Mouse (Mus musculus): Measurements from ENCODE around the gene Junb. TPM values are rescaled to one million over a fixed set of nuclear protein-coding genes. Genes with fewer than 3 reads are reported as not detected.

Gene Junb
- polyA plus RNA-seq, 1 experiment from 2014 or later: 18.4 TPM

GRCm38 (mm10) chr8:85016724-85017123 is 38.2 kb upstream of the Junb start:
- H3K9me3 ChIP-seq (ENCODE audit: control insufficient read depth, low read length): no peaks in the 10 kb centered on the region
- H3K27me3 ChIP-seq (replicated peaks; ENCODE audit: control insufficient read depth, insufficient read depth, low read length): peaks cover 19% of the 10 kb centered on the region
- H3K4me1 ChIP-seq (ENCODE audit: control insufficient read depth, insufficient read depth, low read length): no peaks in the 10 kb centered on the region; the same call in 1 of the 2 replicates
- DNase-seq (ENCODE audit: low spot score): no peak
- H3K27ac ChIP-seq (replicated peaks; ENCODE audit: low read depth, low read length): no peak overlapping the region; the same call in 1 of the 2 replicates
- H3K9ac ChIP-seq (ENCODE audit: low read depth, low read length): no peak overlapping the region
- H3K4me3 ChIP-seq (ENCODE audit: low read depth, low read length): no peak overlapping the region
- H3K36me3 ChIP-seq (ENCODE audit: control insufficient read depth, insufficient read depth, low read length): peaks cover 38% of the 10 kb centered on the region
- WGBS: 70% methylated on average over 10 of the region's 10 CpGs
- no peak overlapping the region for H3K4me2 ChIP-seq (ENCODE audit: low read depth, low read length)
- no peak for ATAC-seq (ENCODE audit: low read depth)

DNA sequence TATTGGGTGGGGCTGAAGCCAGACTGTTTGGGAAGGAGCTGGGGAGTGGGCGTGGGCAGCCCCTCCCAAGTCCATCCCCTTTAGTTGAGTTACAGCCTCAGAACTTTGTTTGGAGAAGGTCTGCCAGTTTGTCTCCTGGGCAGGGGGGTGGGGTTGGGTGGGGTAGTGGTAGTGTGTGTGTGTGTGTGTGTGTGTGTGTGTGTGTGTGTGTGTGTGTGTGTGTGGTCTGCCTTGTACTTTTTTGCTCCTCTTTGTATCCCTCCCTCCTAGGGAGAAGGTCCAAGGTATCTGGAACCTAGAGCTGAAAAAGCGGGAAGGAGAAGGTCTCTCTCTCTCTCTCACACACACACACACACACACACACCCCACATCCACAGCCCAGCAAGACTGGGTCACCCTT is 35.9 kb upstream of the Junb start, which contains the start of gene Best2:
Best2 (minus strand) TSS at position 101 of the 400 bp plus-strand sequence.
- Histone ChIP-seq H3K4me1 (ENCODE audit: control insufficient read depth, insufficient read depth, low read length) (no peaks in the 10 kb centered on the region; the same call in 1 of the 2 replicates), H3K27me3 (replicated peaks; ENCODE audit: control insufficient read depth, insufficient read depth, low read length) (peaks cover 34% of the 10 kb centered on the region), H3K9ac (ENCODE audit: low read depth, low read length) (peak within 1 kb of the TSS; percentile 48), H3K36me3 (ENCODE audit: control insufficient read depth, insufficient read depth, low read length) (peaks cover 20% of the 10 kb centered on the region), H3K4me2 (ENCODE audit: low read depth, low read length) (peak within 1 kb of the TSS; percentile 57), H3K4me3 (ENCODE audit: low read depth, low read length) (peak within 1 kb of the TSS; percentile 31), H3K9me3 (ENCODE audit: control insufficient read depth, low read length) (no peaks in the 10 kb centered on the region), H3K27ac (replicated peaks; ENCODE audit: low read depth, low read length) (no peak within 1 kb of the TSS)
- DNase-seq (ENCODE audit: low spot score) (no peak), ATAC-seq (ENCODE audit: low read depth) (no peak)
- WGBS: 43% methylated on average over 2 of the region's 2 CpGs

- Histone ChIP-seq H3K4me1 (ENCODE audit: control insufficient read depth, insufficient read depth, low read length) (no peaks in the 10 kb centered on the region; the same call in 1 of the 2 replicates), H3K4me2 (ENCODE audit: low read depth, low read length) (peak overlapping the region; percentile 57), H3K9me3 (ENCODE audit: control insufficient read depth, low read length) (no peaks in the 10 kb centered on the region), H3K9ac (ENCODE audit: low read depth, low read length) (peak overlapping the region; percentile 48), H3K27me3 (replicated peaks; ENCODE audit: control insufficient read depth, insufficient read depth, low read length) (peaks cover 42% of the 10 kb centered on the region), H3K27ac (replicated peaks; ENCODE audit: low read depth, low read length) (no peak overlapping the region), H3K4me3 (ENCODE audit: low read depth, low read length) (peak overlapping the region; percentile 31), H3K36me3 (ENCODE audit: control insufficient read depth, insufficient read depth, low read length) (peaks cover 9% of the 10 kb centered on the region)
- peak; percentile 90 for DNase-seq (ENCODE audit: low spot score)
- 5% methylated on average over 25 of the region's 26 CpGs for WGBS
- peak; percentile 81 for ATAC-seq (ENCODE audit: low read depth)
These were observed 34.8 kb upstream of the Junb start for GRCm38 (mm10) chr8:85013230-85013840.

- DNase-seq (ENCODE audit: low spot score): no peak
- peaks cover 52% of the 10 kb centered on the region for H3K27me3 ChIP-seq (replicated peaks; ENCODE audit: control insufficient read depth, insufficient read depth, low read length)
- no peak overlapping the region for H3K4me2 ChIP-seq (ENCODE audit: low read depth, low read length)
- H3K4me3 ChIP-seq (ENCODE audit: low read depth, low read length): no peak overlapping the region
- H3K27ac ChIP-seq (replicated peaks; ENCODE audit: low read depth, low read length): no peak overlapping the region
- H3K9ac ChIP-seq (ENCODE audit: low read depth, low read length): no peak overlapping the region
- H3K9me3 ChIP-seq (ENCODE audit: control insufficient read depth, low read length): no peaks in the 10 kb centered on the region
- H3K4me1 ChIP-seq (ENCODE audit: control insufficient read depth, insufficient read depth, low read length): no peaks in the 10 kb centered on the region; the same call in 1 of the 2 replicates
- WGBS: 15% methylated on average over 28 of the region's 28 CpGs
- ATAC-seq (ENCODE audit: low read depth): no peak
- H3K36me3 ChIP-seq (ENCODE audit: control insufficient read depth, insufficient read depth, low read length): no peaks in the 10 kb centered on the region
These were observed 32.7 kb upstream of the Junb start for GRCm38 (mm10) chr8:85011242-85011641.

DNA sequence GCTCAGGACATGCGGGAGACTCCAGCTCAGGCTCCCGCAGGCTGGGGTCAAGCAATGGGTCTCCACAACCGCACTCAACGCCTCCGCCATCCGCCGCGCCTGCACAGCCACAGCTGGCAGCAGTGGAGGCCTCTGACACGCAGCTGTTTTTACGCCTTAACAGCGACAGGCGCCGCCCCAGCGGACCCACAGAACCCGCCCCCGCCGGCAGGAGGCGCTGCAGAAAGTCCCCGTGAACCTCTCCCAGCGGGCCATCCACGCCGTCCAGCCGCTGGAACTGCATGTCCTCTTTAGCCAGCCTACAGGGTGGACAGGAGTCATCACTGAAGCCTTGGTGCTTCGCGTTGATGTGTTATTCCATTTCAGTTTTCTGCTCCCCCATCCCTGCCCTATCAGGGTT is 29.2 kb upstream of the Junb start:
- Histone ChIP-seq H3K4me1 (ENCODE audit: control insufficient read depth, insufficient read depth, low read length) (no peaks in the 10 kb centered on the region), H3K9me3 (ENCODE audit: control insufficient read depth, low read length) (no peaks in the 10 kb centered on the region), H3K36me3 (ENCODE audit: control insufficient read depth, insufficient read depth, low read length) (no peaks in the 10 kb centered on the region), H3K9ac (ENCODE audit: low read depth, low read length) (no peak overlapping the region), H3K27ac (replicated peaks; ENCODE audit: low read depth, low read length) (no peak overlapping the region), H3K27me3 (replicated peaks; ENCODE audit: control insufficient read depth, insufficient read depth, low read length) (peaks cover 38% of the 10 kb centered on the region), H3K4me2 (ENCODE audit: low read depth, low read length) (no peak overlapping the region), H3K4me3 (ENCODE audit: low read depth, low read length) (no peak overlapping the region)
- 16% methylated on average over 18 of the region's 25 CpGs for WGBS
- DNase-seq (ENCODE audit: low spot score) (no peak), ATAC-seq (ENCODE audit: low read depth) (no peak)

- peak overlapping the region; percentile 6; the same call in 1 of the 2 replicates for H3K9ac ChIP-seq (ENCODE audit: low read depth, low read length)
- H3K27me3 ChIP-seq (replicated peaks; ENCODE audit: control insufficient read depth, insufficient read depth, low read length): no peaks in the 10 kb centered on the region; the same call in 1 of the 2 replicates
- ATAC-seq (ENCODE audit: low read depth) (peak; percentile 84), DNase-seq (ENCODE audit: low spot score) (peak; percentile 93)
- H3K4me3 ChIP-seq (ENCODE audit: low read depth, low read length): 0 out of 2 replicates have a peak overlapping the region, but pooled peaks have one; percentile 8
- peaks cover 15% of the 10 kb centered on the region; the same call in 1 of the 2 replicates for H3K36me3 ChIP-seq (ENCODE audit: control insufficient read depth, insufficient read depth, low read length)
- no peak overlapping the region for H3K27ac ChIP-seq (replicated peaks; ENCODE audit: low read depth, low read length)
- peak overlapping the region; percentile 29 for H3K4me2 ChIP-seq (ENCODE audit: low read depth, low read length)
- H3K9me3 ChIP-seq (ENCODE audit: control insufficient read depth, low read length): no peaks in the 10 kb centered on the region
- peaks cover 3% of the 10 kb centered on the region; the same call in 1 of the 2 replicates for H3K4me1 ChIP-seq (ENCODE audit: control insufficient read depth, insufficient read depth, low read length)
- 10% methylated on average over 19 of the region's 19 CpGs for WGBS
These were observed 19.3 kb upstream of the Junb start for GRCm38 (mm10) chr8:84997649-84998295.

- no peak overlapping the region for H3K9ac ChIP-seq (ENCODE audit: low read depth, low read length)
- H3K27me3 ChIP-seq (replicated peaks; ENCODE audit: control insufficient read depth, insufficient read depth, low read length): no peaks in the 10 kb centered on the region; the same call in 1 of the 2 replicates
- no peak for DNase-seq (ENCODE audit: low spot score)
- no peak overlapping the region for H3K4me3 ChIP-seq (ENCODE audit: low read depth, low read length)
- ATAC-seq (ENCODE audit: low read depth): no peak
- 74% methylated on average over 5 of the region's 5 CpGs for WGBS
- H3K9me3 ChIP-seq (ENCODE audit: control insufficient read depth, low read length): no peaks in the 10 kb centered on the region
- peaks cover 3% of the 10 kb centered on the region; the same call in 1 of the 2 replicates for H3K4me1 ChIP-seq (ENCODE audit: control insufficient read depth, insufficient read depth, low read length)
- H3K27ac ChIP-seq (replicated peaks; ENCODE audit: low read depth, low read length): no peak overlapping the region
- H3K36me3 ChIP-seq (ENCODE audit: control insufficient read depth, insufficient read depth, low read length): peaks cover 15% of the 10 kb centered on the region; the same call in 1 of the 2 replicates
- H3K4me2 ChIP-seq (ENCODE audit: low read depth, low read length): no peak overlapping the region
These were observed 18.5 kb upstream of the Junb start for GRCm38 (mm10) chr8:84996978-84997377.

DNA sequence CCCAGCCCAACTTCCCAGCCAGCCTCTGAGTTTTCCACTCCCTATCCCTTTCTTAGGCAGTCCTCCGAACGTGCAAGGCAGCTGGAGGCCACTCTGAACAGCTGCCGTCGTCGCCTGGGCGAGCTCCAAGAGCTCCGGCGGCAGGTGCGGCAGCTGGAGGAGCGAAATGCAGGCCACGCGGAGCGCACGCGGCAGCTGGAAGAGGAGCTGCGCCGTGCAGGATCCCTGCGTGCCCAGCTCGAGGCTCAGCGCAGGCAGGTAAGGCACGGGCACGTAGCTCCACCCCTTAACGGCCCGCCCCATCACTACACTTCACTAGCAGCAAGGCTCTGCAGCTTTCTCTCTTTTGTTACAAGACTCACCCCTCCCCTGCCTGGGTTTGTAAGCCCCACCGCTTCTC is 17.2 kb upstream of the Junb start:
- no peak overlapping the region for H3K4me2 ChIP-seq (ENCODE audit: low read depth, low read length)
- peaks cover 15% of the 10 kb centered on the region; the same call in 1 of the 2 replicates for H3K36me3 ChIP-seq (ENCODE audit: control insufficient read depth, insufficient read depth, low read length)
- ATAC-seq (ENCODE audit: low read depth): peak; percentile 16; the same call in 1 of the 2 replicates
- peak; percentile 72 for DNase-seq (ENCODE audit: low spot score)
- H3K27me3 ChIP-seq (replicated peaks; ENCODE audit: control insufficient read depth, insufficient read depth, low read length): no peaks in the 10 kb centered on the region; the same call in 1 of the 2 replicates
- 24% methylated on average over 23 of the region's 25 CpGs for WGBS
- H3K9me3 ChIP-seq (ENCODE audit: control insufficient read depth, low read length): no peaks in the 10 kb centered on the region
- no peak overlapping the region for H3K27ac ChIP-seq (replicated peaks; ENCODE audit: low read depth, low read length)
- no peak overlapping the region for H3K9ac ChIP-seq (ENCODE audit: low read depth, low read length)
- H3K4me3 ChIP-seq (ENCODE audit: low read depth, low read length): no peak overlapping the region
- H3K4me1 ChIP-seq (ENCODE audit: control insufficient read depth, insufficient read depth, low read length): peaks cover 10% of the 10 kb centered on the region; the same call in 1 of the 2 replicates

Data from embryonic facial prominence, embryonic 14.5 days (tissue).